Mouse (Mus musculus): ENCODE measurements at regions not wholly inside any gene's neighbourhood (a gene's known extent, or its start where the extent isn't known, plus 50 kb on each side); places are given as distances from the start of the nearest gene placed in this dataset.

DNA sequence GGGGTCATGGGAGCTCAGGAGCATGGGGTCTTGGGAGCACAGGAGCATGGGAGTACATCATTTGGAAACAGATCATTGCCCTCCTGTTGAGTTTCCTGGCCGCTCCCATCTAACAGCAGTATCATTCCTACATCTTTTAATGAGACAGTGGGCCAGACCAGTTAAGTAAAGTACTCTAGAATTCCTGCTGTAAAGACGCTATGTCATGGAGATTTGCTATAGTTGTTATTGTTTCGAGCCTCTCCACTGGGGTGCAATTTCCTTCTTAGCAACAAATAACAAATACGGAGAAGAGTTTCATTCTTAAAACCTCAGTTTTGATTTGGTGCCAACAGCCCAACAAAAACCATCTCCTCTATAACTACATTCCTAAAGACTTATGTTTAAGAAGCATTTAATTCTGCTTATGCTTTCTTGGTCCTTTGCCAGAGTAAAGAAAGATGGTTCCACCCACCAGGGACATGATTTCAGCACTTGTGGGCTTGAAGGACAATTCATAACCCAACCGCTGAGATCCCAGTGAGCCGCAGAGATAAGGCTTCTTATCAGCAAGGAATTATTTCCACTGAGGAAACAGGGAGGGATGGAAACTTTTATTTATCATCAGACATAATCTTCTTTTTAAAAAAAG is 367.6 kb downstream of the Prdm2 start:
- Histone ChIP-seq H3K36me3 (replicated peaks; ENCODE audit: control insufficient read depth, insufficient read depth, low read depth) (no peaks in the 10 kb centered on the region), H3K27ac (no peak overlapping the region), H3K4me1 (replicated peaks; ENCODE audit: control insufficient read depth in 2 of 2, insufficient read depth in 2 of 2, low read length in 1 of 2) (no peaks in the 10 kb centered on the region), H3K9ac (replicated peaks) (no peak overlapping the region), H3K4me3 (ENCODE audit: insufficient read depth in 1 of 2, low read depth in 2 of 2, low read length in 2 of 2) (no peak overlapping the region), H3K27me3 (ENCODE audit: control insufficient read depth, insufficient read depth, low read length) (no peaks in the 10 kb centered on the region), H3K9me3 (ENCODE audit: control insufficient read depth, low read length) (no peaks in the 10 kb centered on the region), H3K4me2 (ENCODE audit: low read depth) (no peak overlapping the region)
- ATAC-seq (ENCODE audit: insufficient read depth), result no peak
- 42% methylated on average over 6 of the region's 6 CpGs for WGBS (ENCODE audit: insufficient replicate concordance)
- no peak for TF ChIP-seq CTCF (IDR thresholded peaks at IDR 0.05; ENCODE audit: low read depth)
- TF ChIP-seq EP300 (IDR thresholded peaks at IDR 0.05; ENCODE audit: low read depth), result no peak
- no peak for DNase-seq (ENCODE audit: low read depth in 3 of 3, low spot score in 3 of 3)

DNA sequence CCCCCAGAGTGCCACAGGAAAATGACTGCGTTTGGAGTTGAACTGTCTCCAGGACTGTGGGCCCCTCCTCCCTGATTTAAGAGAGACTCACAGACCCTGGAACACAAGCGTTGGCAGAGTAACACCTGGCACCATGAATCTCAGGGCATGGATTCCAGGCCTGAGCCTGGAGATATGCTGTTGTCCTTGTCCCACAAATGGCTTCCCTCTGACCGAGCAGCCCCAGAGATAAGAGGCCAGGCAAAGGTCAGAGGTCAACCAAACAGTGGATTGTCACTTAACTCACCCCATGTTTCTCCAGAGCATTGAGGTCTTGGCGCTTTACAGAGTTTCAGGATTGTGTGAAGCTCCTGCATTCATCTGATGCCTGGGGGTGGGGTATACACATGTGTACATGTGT is 373.3 kb downstream of the Prdm2 start:
- Histone ChIP-seq H3K4me3 (ENCODE audit: insufficient read depth in 1 of 2, low read depth in 2 of 2, low read length in 2 of 2) (no peak overlapping the region), H3K9ac (replicated peaks) (no peak overlapping the region), H3K27ac (no peak overlapping the region), H3K4me1 (replicated peaks; ENCODE audit: control insufficient read depth in 2 of 2, insufficient read depth in 2 of 2, low read length in 1 of 2) (peaks cover 0 to 6% of the 10 kb centered on the region in 2 experiments; a peak in 2 of 4 replicates), H3K4me2 (ENCODE audit: low read depth) (no peak overlapping the region), H3K9me3 (ENCODE audit: control insufficient read depth, low read length) (no peaks in the 10 kb centered on the region), H3K27me3 (ENCODE audit: control insufficient read depth, insufficient read depth, low read length) (no peaks in the 10 kb centered on the region), H3K36me3 (replicated peaks; ENCODE audit: control insufficient read depth, insufficient read depth, low read depth) (no peaks in the 10 kb centered on the region)
- no peak for TF ChIP-seq EP300 (IDR thresholded peaks at IDR 0.05; ENCODE audit: low read depth)
- no peak for TF ChIP-seq CTCF (IDR thresholded peaks at IDR 0.05; ENCODE audit: low read depth)
- DNase-seq (ENCODE audit: low read depth in 3 of 3, low spot score in 3 of 3) (peak; percentile 0 to 6 (median 1)), ATAC-seq (ENCODE audit: insufficient read depth) (peak; percentile 43; the same call in 1 of the 2 replicates)
- 37% methylated on average over 4 of the region's 4 CpGs for WGBS (ENCODE audit: insufficient replicate concordance)

DNA sequence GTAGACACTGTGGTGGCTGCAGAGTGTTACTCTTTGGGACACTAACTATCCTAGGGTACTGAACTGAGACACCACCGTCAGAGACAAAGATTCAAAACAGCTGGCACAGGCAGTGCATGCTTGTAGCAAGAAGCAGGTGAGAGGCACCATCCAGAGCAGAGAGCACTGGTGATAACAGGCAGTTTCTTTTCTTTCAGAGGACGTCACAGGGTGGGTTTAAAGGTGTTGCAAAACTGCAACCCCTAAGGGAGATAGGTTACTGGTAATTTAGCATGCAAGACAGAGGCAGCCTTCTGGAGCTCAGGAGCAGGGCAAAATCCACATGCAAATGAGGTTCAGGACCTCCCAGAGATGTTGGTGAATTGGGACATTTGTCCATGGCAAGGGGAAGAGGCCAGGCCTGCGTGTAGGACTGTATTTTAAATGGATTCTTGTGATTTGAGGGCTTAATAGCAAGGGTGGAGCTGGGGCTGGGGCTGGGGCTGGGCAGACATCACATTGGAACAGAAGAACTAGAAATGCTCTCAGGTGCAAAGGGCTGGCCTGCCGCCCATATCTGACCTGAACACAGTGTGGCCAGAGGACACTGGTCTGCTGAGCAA is 374.3 kb downstream of the Prdm2 start:
- Histone ChIP-seq H3K27me3 (ENCODE audit: control insufficient read depth, insufficient read depth, low read length) (no peaks in the 10 kb centered on the region), H3K4me3 (ENCODE audit: insufficient read depth in 1 of 2, low read depth in 2 of 2, low read length in 2 of 2) (no peak overlapping the region), H3K36me3 (replicated peaks; ENCODE audit: control insufficient read depth, insufficient read depth, low read depth) (no peaks in the 10 kb centered on the region), H3K9ac (replicated peaks) (no peak overlapping the region), H3K27ac (no peak overlapping the region), H3K9me3 (ENCODE audit: control insufficient read depth, low read length) (no peaks in the 10 kb centered on the region), H3K4me1 (replicated peaks; ENCODE audit: control insufficient read depth in 2 of 2, insufficient read depth in 2 of 2, low read length in 1 of 2) (peaks cover 0 to 6% of the 10 kb centered on the region in 2 experiments; a peak in 2 of 4 replicates), H3K4me2 (ENCODE audit: low read depth) (no peak overlapping the region)
- DNase-seq (ENCODE audit: low read depth in 3 of 3, low spot score in 3 of 3) (no peak), ATAC-seq (ENCODE audit: insufficient read depth) (no peak)
- no peak for TF ChIP-seq EP300 (IDR thresholded peaks at IDR 0.05; ENCODE audit: low read depth)
- no peak for TF ChIP-seq CTCF (IDR thresholded peaks at IDR 0.05; ENCODE audit: low read depth)
- WGBS (ENCODE audit: insufficient replicate concordance), result 36% methylated on average over 4 of the region's 4 CpGs

DNA sequence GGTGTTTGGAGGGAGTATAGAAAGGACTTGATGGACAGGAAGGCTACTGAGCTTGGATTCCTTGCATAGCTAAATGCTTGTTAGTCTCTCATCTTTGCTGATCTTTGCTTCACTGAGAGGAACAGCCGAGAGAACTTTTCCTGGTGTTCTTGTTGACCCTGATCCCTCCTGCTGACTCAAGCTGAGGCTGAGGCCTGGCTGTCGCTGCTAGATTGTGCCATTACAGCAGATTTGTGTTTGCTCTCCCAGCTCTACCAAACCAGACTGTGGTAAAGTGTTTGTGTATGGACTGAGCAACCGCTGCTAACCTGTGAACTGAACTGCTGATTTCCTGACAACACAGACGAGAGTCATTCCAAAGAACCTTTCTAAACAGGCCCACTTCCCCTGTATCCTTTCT is 375.2 kb downstream of the Prdm2 start:
- Histone ChIP-seq H3K36me3 (replicated peaks; ENCODE audit: control insufficient read depth, insufficient read depth, low read depth) (no peaks in the 10 kb centered on the region), H3K27me3 (ENCODE audit: control insufficient read depth, insufficient read depth, low read length) (no peaks in the 10 kb centered on the region), H3K4me1 (replicated peaks; ENCODE audit: control insufficient read depth in 2 of 2, insufficient read depth in 2 of 2, low read length in 1 of 2) (peaks cover 0 to 6% of the 10 kb centered on the region in 2 experiments; a peak in 2 of 4 replicates), H3K4me3 (ENCODE audit: insufficient read depth in 1 of 2, low read depth in 2 of 2, low read length in 2 of 2) (no peak overlapping the region), H3K9ac (replicated peaks) (no peak overlapping the region), H3K4me2 (ENCODE audit: low read depth) (no peak overlapping the region), H3K27ac (no peak overlapping the region), H3K9me3 (ENCODE audit: control insufficient read depth, low read length) (no peaks in the 10 kb centered on the region)
- WGBS (ENCODE audit: insufficient replicate concordance), result 33% methylated on average over 4 of the region's 4 CpGs
- no peak for DNase-seq (ENCODE audit: low read depth in 3 of 3, low spot score in 3 of 3)
- ATAC-seq (ENCODE audit: insufficient read depth), result no peak
- TF ChIP-seq CTCF (IDR thresholded peaks at IDR 0.05; ENCODE audit: low read depth), result no peak

DNA sequence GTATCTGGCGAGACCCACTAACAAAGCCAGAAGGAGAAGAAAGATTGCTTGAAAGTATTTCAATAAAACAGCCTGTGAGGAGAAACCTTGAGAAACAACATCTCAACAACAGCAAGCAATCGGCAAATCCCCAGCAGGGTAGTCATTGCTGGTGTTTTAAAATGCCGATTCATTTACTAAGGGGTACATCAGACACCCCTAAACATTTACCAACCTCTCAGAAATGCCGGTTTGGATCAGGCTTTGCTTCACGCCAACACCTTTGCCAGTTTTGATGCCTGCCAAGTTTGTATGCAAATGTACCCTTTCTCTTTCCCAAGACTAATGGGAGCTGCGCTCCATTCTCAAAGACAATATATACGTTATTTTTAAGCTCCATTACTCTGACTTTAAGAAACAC is 383.1 kb downstream of the Prdm2 start:
- Histone ChIP-seq H3K4me3 (ENCODE audit: insufficient read depth in 1 of 2, low read depth in 2 of 2, low read length in 2 of 2) (no peak overlapping the region), H3K4me1 (replicated peaks; ENCODE audit: control insufficient read depth in 2 of 2, insufficient read depth in 2 of 2, low read length in 1 of 2) (no peaks in the 10 kb centered on the region), H3K9ac (replicated peaks) (no peak overlapping the region), H3K27ac (no peak overlapping the region), H3K36me3 (replicated peaks; ENCODE audit: control insufficient read depth, insufficient read depth, low read depth) (no peaks in the 10 kb centered on the region), H3K4me2 (ENCODE audit: low read depth) (no peak overlapping the region), H3K27me3 (ENCODE audit: control insufficient read depth, insufficient read depth, low read length) (no peaks in the 10 kb centered on the region), H3K9me3 (ENCODE audit: control insufficient read depth, low read length) (no peaks in the 10 kb centered on the region)
- ATAC-seq (ENCODE audit: insufficient read depth) (no peak), DNase-seq (ENCODE audit: low read depth in 3 of 3, low spot score in 3 of 3) (no peak)
- no peak for TF ChIP-seq EP300 (IDR thresholded peaks at IDR 0.05; ENCODE audit: low read depth)
- WGBS (ENCODE audit: insufficient replicate concordance), result 65% methylated on average over 7 of the region's 7 CpGs

Data from liver, embryonic 14.5 days (tissue).